ENCODE assay signal across 17 mouse cellular contexts in genomic region chr14:84252583-84252982, GRCm38 (mm10).
"Had no signal": no experiment of that assay in that cellular context is flagged by ENCODE, and none has a peak within 500 bp of the region (broad histone marks: within the 10 kb centered on the region; RNA-seq: fewer than 3 reads in every experiment).

No protein-coding gene starts in this region.

- H3K27ac ChIP-seq: midbrain, embryonic 10.5 days; midbrain, embryonic 12.5 days; neural tube, embryonic 13.5 days; neural tube, embryonic 15.5 days had no signal

- H3K27me3 ChIP-seq: midbrain, embryonic 12.5 days; neural tube, embryonic 13.5 days; neural tube, embryonic 15.5 days had no signal

- H3K36me3 ChIP-seq: midbrain, embryonic 10.5 days; midbrain, embryonic 12.5 days; neural tube, embryonic 13.5 days; neural tube, embryonic 15.5 days had no signal

- DNase-seq: lung, adult 2 months; lung, postnatal 10 days; lung, postnatal 4 days; midbrain, embryonic 14.5 days; retina, postnatal 1 day; right cerebral cortex, adult 18-20 months; right cerebral cortex, postnatal 25 days; right cerebral cortex, postnatal 4 days; spleen, adult 18-20 months; thymus, adult 18-20 months; thymus, postnatal 14 days; thymus, postnatal 36 days had no signal

- H3K4me1 ChIP-seq: midbrain, embryonic 10.5 days; midbrain, embryonic 12.5 days; neural tube, embryonic 13.5 days; neural tube, embryonic 15.5 days had no signal

- H3K9ac ChIP-seq: midbrain, embryonic 12.5 days; neural tube, embryonic 13.5 days; neural tube, embryonic 15.5 days had no signal

- H3K9me3 ChIP-seq: midbrain, embryonic 10.5 days; midbrain, embryonic 12.5 days; neural tube, embryonic 13.5 days; neural tube, embryonic 15.5 days had no signal

- H3K4me3 ChIP-seq: midbrain, embryonic 10.5 days; midbrain, embryonic 12.5 days; myocyte; neural tube, embryonic 13.5 days; neural tube, embryonic 15.5 days had no signal
